In genomic region chr8:127556964-127557363, GRCm38 (mm10) we compare ENCODE assay signal across 20 mouse cellular contexts.
DNase-seq lines count a peak whose midpoint lies in the region; ATAC-seq and TF ChIP-seq lines count a peak whose summit lies in the region.
"Had no signal": no experiment of that assay in that cellular context is flagged by ENCODE, and none has a peak within 500 bp of the region (broad histone marks: within the 10 kb centered on the region; RNA-seq: fewer than 3 reads in every experiment).

No protein-coding gene starts in this region.

- WGBS in forebrain, embryonic 12.5 days = 34% methylated on average over 11 of the region's 11 CpGs
- WGBS in forebrain, postnatal 0 days = 30% methylated on average over 11 of the region's 11 CpGs
- WGBS in neural tube, embryonic 15.5 days = 34% methylated on average over 11 of the region's 11 CpGs
- 18% methylated on average over 11 of the region's 11 CpGs for WGBS in midbrain, embryonic 12.5 days

- H3K36me3 ChIP-seq in forebrain, embryonic 12.5 days (replicated peaks) = no peaks in the 10 kb centered on the region
- no peaks in the 10 kb centered on the region for H3K36me3 ChIP-seq in forebrain, postnatal 0 days (ENCODE audit: insufficient read depth)
- H3K36me3 ChIP-seq in neural tube, embryonic 15.5 days = no peaks in the 10 kb centered on the region
- no peaks in the 10 kb centered on the region for H3K36me3 ChIP-seq in midbrain, embryonic 12.5 days
- H3K36me3 ChIP-seq: embryonic facial prominence, embryonic 12.5 days; G1E; hindbrain, embryonic 15.5 days; liver, embryonic 12.5 days; lung, embryonic 15.5 days had no signal

- 0 out of 2 replicates have a peak, but pooled peaks cover 5% of the 10 kb centered on the region for H3K27me3 ChIP-seq in forebrain, embryonic 12.5 days
- no peaks in the 10 kb centered on the region for H3K27me3 ChIP-seq in forebrain, postnatal 0 days (ENCODE audit: insufficient read depth, low read length)
- H3K27me3 ChIP-seq in neural tube, embryonic 15.5 days (replicated peaks) = no peaks in the 10 kb centered on the region
- H3K27me3 ChIP-seq in midbrain, embryonic 12.5 days = no peaks in the 10 kb centered on the region; the same call in 1 of the 2 replicates
- H3K27me3 ChIP-seq: embryonic facial prominence, embryonic 12.5 days; hindbrain, embryonic 15.5 days; liver, embryonic 12.5 days; lung, embryonic 15.5 days had no signal

- no peaks in the 10 kb centered on the region for H3K9me3 ChIP-seq in forebrain, embryonic 12.5 days
- no peaks in the 10 kb centered on the region for H3K9me3 ChIP-seq in forebrain, postnatal 0 days (ENCODE audit: low read length)
- no peaks in the 10 kb centered on the region for H3K9me3 ChIP-seq in neural tube, embryonic 15.5 days (replicated peaks)
- no peaks in the 10 kb centered on the region for H3K9me3 ChIP-seq in midbrain, embryonic 12.5 days
- H3K9me3 ChIP-seq: embryonic facial prominence, embryonic 12.5 days; heart, embryonic 10.5 days; hindbrain, embryonic 15.5 days; liver, embryonic 12.5 days; lung, embryonic 15.5 days had no signal

- no peak overlapping the region for H3K9ac ChIP-seq in forebrain, embryonic 12.5 days
- no peak overlapping the region for H3K9ac ChIP-seq in forebrain, postnatal 0 days
- no peak overlapping the region for H3K9ac ChIP-seq in neural tube, embryonic 15.5 days (replicated peaks)
- no peak overlapping the region for H3K9ac ChIP-seq in midbrain, embryonic 12.5 days (replicated peaks)
- H3K9ac ChIP-seq: embryonic facial prominence, embryonic 12.5 days; hindbrain, embryonic 15.5 days; liver, embryonic 12.5 days; lung, embryonic 15.5 days had no signal

- no peak overlapping the region for H3K27ac ChIP-seq in forebrain, embryonic 12.5 days
- no peak overlapping the region for H3K27ac ChIP-seq in forebrain, postnatal 0 days (ENCODE audit: low read depth, low read length)
- H3K27ac ChIP-seq in neural tube, embryonic 15.5 days (replicated peaks) = no peak overlapping the region
- H3K27ac ChIP-seq in midbrain, embryonic 12.5 days (replicated peaks) = no peak overlapping the region
- H3K27ac ChIP-seq: embryonic facial prominence, embryonic 12.5 days; heart, embryonic 10.5 days; hindbrain, embryonic 15.5 days; liver, embryonic 12.5 days; lung, embryonic 15.5 days had no signal

- no peak for TF ChIP-seq CTCF in forebrain, postnatal 0 days (IDR thresholded peaks at IDR 0.05; ENCODE audit: low read depth)

- H3K4me3 ChIP-seq in forebrain, embryonic 12.5 days (replicated peaks) = no peak overlapping the region
- H3K4me3 ChIP-seq in forebrain, postnatal 0 days (ENCODE audit: low read depth, low read length) = no peak overlapping the region
- H3K4me3 ChIP-seq in neural tube, embryonic 15.5 days (replicated peaks) = no peak overlapping the region
- H3K4me3 ChIP-seq in midbrain, embryonic 12.5 days = no peak overlapping the region
- H3K4me3 ChIP-seq: embryonic facial prominence, embryonic 12.5 days; heart, embryonic 10.5 days; hindbrain, embryonic 15.5 days; liver, embryonic 12.5 days; lung, embryonic 15.5 days had no signal

- H3K4me1 ChIP-seq in forebrain, embryonic 12.5 days = peaks cover 24% of the 10 kb centered on the region
- peaks cover 8% of the 10 kb centered on the region; the same call in 1 of the 2 replicates for H3K4me1 ChIP-seq in forebrain, postnatal 0 days (ENCODE audit: insufficient read depth)
- H3K4me1 ChIP-seq in neural tube, embryonic 15.5 days = peaks cover 22% of the 10 kb centered on the region
- peaks cover 17% of the 10 kb centered on the region for H3K4me1 ChIP-seq in midbrain, embryonic 12.5 days
- H3K4me1 ChIP-seq: lung, embryonic 15.5 days had no signal

- no peak overlapping the region for H3K4me2 ChIP-seq in forebrain, embryonic 12.5 days
- no peak overlapping the region for H3K4me2 ChIP-seq in forebrain, postnatal 0 days (ENCODE audit: low read depth)
- no peak overlapping the region for H3K4me2 ChIP-seq in neural tube, embryonic 15.5 days
- no peak overlapping the region for H3K4me2 ChIP-seq in midbrain, embryonic 12.5 days (replicated peaks)
- H3K4me2 ChIP-seq: embryonic facial prominence, embryonic 12.5 days; hindbrain, embryonic 15.5 days; liver, embryonic 12.5 days; lung, embryonic 15.5 days had no signal

- DNase-seq in forebrain, postnatal 0 days = no peak
- DNase-seq in neural tube, embryonic 10.5 days (ENCODE audit: extremely low spot score, low spot score) = peak; percentile 30
- DNase-seq in layer of hippocampus, postnatal 14 days (ENCODE audit: low spot score in 2 of 2) = no peak
- no peak for DNase-seq in gastrocnemius, postnatal 4 days (ENCODE audit: low spot score in 2 of 2)
- no peak for DNase-seq in left cerebral cortex, adult 18-20 months (ENCODE audit: low spot score in 2 of 2)
- DNase-seq: cerebellum, postnatal 10 days; gastrocnemius, postnatal 25 days; kidney, adult 11 months; left cerebral cortex, postnatal 4 days; thymus, postnatal 14 days had no signal

- 0 out of 2 replicates have a peak, but pooled peaks have one; percentile 21 for ATAC-seq in forebrain, embryonic 12.5 days (ENCODE audit: low FRiP score)
- no peak for ATAC-seq in forebrain, postnatal 0 days
- ATAC-seq in neural tube, embryonic 15.5 days (ENCODE audit: low FRiP score) = no peak
- peak; percentile 74 for ATAC-seq in midbrain, embryonic 12.5 days (ENCODE audit: low FRiP score, low read depth)
- ATAC-seq: CD4-positive, CD25-positive, alpha-beta regulatory T cell, adult 4 months; liver, embryonic 12.5 days had no signal

Comparison
In these comparisons a context has a peak if more than half of its experiments do, and no peak if none do; other contexts are left out.
1. ATAC-seq: peak in forebrain, embryonic 12.5 days (single experiment) and midbrain, embryonic 12.5 days (single experiment); none in forebrain, postnatal 0 days (single experiment) and neural tube, embryonic 15.5 days (single experiment).